Mouse (Mus musculus) brain, embryonic 14.5 days (tissue): ENCODE measurements around the gene Vps35l. TPM values are rescaled to one million over a fixed set of nuclear protein-coding genes. Genes with fewer than 3 reads are reported as not detected.

ENCODE experiments used
- DNase-seq: peaks from one replicate; pipeline ENCODE4 v3.0.0-alpha.2; 2011; ENCODE audit warnings: low read depth
- CTCF ChIP-seq: fragments of 200-500 bp; IDR thresholded peaks from 2 replicates; pipeline ENCODE4 v1.5.1; 2012; ENCODE audit warnings: inconsistent platforms, mild to moderate bottlenecking, moderate library complexity, borderline replicate concordance; ENCODE audit not compliant: insufficient read depth, insufficient read length; ENCODE audit errors: extremely low read depth
- POLR2A ChIP-seq: fragments of 200-500 bp; IDR thresholded peaks from 2 replicates; pipeline ENCODE4 v1.6.1; 2012; ENCODE audit warnings: mild to moderate bottlenecking, inconsistent platforms, borderline replicate concordance; ENCODE audit not compliant: poor library complexity, insufficient read depth, insufficient read length, severe bottlenecking; ENCODE audit errors: extremely low read depth
- polyA plus RNA-seq: library from polyadenylated mRNA; depleted of rRNA; stranded (reverse); fragments of >200 nt; gene quantifications from 2 replicates; pipeline ENCODE4 v1.2.3, GENCODE M21; 2012

Vps35l gene
- polyA plus RNA-seq, 1 experiment = 91.5 TPM

- DNase-seq = peak; percentile 34
- no peak for TF ChIP-seq CTCF
- TF ChIP-seq POLR2A = no peak
Measured at GRCm38 (mm10) chr7:118807899-118808298, 67.9 kb downstream of the Vps35l start.

DNA sequence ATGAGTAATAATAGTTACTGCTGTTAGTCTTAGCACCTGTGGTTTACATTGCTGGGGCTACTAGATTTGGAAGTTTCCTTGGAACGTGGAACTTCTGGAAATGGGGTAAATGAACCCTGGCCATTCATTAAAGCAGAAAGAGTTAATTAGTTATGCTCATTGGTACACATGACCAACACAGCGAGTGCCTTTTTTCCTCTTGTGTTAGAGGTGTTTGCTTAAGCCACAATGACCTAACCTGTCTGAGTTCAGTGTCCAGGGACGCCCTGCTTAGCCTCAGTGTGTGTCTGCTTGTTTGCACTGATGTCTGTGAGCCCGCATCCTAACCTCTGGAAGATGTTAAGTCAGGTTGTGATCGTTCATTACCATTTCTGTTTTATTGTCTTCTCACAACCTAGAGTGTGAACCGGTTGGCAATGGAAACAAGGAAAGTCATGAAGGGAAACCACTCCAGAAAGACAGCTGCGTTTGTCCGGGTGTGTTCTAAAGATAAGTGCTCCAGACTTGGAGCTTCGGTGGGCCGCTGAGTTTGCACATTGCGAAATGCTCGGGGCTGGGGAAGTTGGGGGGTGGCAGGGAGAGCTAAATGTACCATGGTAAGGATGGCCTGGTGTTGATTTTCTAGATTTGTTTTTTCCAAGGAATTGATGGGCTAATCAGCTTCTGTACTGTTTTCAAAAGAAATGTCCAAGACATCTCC lies 71.5 kb downstream of the Vps35l start:
- no peak for DNase-seq
- TF ChIP-seq CTCF (no peak), POLR2A (no peak)

DNA sequence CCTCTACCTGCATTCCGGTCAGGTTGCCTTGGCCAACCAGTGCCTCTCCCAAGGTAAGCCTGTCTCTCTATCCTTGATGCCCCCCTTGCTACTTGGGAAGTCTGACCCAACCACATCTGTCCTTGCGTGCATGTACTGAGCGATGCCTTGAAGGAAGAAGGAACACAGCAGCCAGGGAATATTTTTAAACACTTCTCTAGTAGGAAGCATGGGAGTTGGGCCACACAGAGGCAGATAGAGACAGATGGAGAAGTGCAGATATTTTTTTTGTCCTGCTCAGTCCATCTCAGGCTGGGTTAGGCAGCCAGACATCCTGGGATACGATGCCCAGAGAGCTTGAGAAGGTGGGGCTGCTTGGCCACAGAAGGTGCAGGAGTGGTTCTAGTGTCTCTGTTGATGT lies 73.6 kb downstream of the Vps35l start:
- TF ChIP-seq POLR2A (no peak), CTCF (no peak)
- no peak for DNase-seq

GRCm38 (mm10) chr7:118816275-118816674 lies 76.2 kb downstream of the Vps35l start:
- TF ChIP-seq CTCF (no peak), POLR2A (no peak)
- DNase-seq = no peak

DNA sequence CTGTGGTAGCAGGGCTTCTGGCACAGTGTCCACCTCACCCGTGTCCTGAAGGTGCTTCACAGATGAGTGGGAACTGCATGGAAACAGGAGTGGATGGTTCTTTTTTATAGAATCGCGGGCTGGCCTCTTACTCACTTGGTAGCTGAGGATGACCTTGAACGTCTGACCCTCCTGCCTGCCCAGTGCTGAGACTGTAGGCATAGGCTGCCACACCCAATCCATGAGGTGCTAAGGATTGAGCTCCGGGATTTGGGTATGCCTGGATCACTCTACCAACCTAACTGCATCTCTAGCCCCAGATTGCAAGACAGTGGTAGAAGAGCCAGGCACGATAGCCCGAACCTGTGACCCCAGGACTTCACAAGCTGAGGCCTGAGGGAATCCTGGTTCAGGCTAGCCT lies 77.7 kb downstream of the Vps35l start:
- no peak for DNase-seq
- TF ChIP-seq POLR2A = no peak
- TF ChIP-seq CTCF = no peak

GRCm38 (mm10) chr7:118819666-118820065 lies 79.6 kb downstream of the Vps35l start:
- no peak for DNase-seq
- no peak for TF ChIP-seq CTCF
- no peak for TF ChIP-seq POLR2A

DNA sequence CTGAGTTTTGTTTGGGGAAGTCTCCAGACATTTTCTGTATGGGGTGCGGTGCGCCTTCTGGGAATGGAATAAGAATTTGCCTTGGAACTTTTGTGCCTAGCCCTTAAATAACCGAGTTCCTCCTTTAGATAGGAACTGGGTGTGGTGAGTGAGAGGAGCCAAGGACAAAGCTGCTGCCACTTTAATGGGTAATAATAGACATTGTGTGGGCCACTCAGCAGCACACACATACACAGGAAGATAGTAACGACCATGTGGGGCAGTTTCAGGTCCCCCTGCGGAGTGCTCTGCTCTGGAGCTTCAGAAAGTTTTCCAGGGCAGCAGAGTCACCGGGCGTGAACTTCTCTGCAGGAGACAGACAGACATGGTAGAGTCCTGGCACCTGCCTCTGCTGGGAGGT lies 81.3 kb downstream of the Vps35l start:
- TF ChIP-seq POLR2A (no peak), CTCF (no peak)
- DNase-seq = no peak

GRCm38 (mm10) chr7:118821887-118822556 lies 82.0 kb downstream of the Vps35l start:
- TF ChIP-seq CTCF (no peak), POLR2A (no peak)
- DNase-seq = no peak

GRCm38 (mm10) chr7:118824451-118824850 lies 84.4 kb downstream of the Vps35l start:
- TF ChIP-seq POLR2A = no peak
- DNase-seq = no peak

DNA sequence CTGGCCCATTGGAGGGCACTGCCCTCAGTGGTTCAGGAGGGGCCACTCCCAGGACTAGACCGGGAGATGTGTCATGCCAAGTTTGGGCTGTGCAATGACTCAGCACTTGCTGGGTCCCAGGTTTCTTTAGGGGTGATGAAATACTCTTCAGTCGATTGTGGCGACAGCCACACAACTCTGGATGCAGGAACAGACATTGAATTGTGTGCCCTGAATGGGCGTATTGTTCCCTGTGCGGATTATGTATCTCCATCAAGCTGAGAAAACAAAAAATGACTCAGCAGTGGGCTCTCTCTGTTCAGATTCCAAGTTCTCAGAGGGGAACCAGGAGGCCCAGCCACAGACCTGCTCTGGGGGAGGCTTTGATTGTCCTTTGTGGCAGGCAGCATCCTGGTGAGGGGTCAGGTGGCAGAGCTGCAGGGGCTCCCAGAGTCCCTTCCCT lies 88.0 kb downstream of the Vps35l start:
- peak; percentile 72 for DNase-seq
- TF ChIP-seq CTCF = no peak
- TF ChIP-seq POLR2A = no peak

DNA sequence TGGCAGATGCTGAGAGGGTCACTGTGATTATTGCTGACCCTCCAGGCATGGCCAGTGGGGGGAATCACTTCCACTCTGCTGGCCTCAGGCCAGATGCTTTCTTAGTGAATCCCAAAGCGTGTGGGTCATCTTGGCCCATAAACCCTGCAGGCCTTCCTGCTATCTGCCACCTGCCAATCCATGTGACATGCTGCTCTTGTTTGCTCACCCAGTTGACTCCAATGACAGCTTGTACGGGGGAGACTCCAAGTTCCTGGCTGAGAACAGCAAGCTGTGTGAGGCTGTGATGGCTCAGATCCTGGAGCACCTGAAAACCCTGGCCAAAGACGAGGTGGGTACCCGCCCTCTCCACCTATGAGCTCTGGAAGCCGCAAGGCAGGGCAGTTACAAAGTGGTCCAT lies 97.9 kb downstream of the Vps35l start:
- DNase-seq = no peak
- TF ChIP-seq POLR2A (no peak), CTCF (no peak)
